Mouse (Mus musculus): ENCODE measurements around the gene Plxna1.

Gene Plxna1

GRCm38 (mm10) chr6:89280555-89280954 is 81.9 kb downstream of the Plxna1 start:
- no peak for DNase-seq

GRCm38 (mm10) chr6:89271731-89272475 is 90.5 kb downstream of the Plxna1 start:
- DNase-seq: no peak

DNA sequence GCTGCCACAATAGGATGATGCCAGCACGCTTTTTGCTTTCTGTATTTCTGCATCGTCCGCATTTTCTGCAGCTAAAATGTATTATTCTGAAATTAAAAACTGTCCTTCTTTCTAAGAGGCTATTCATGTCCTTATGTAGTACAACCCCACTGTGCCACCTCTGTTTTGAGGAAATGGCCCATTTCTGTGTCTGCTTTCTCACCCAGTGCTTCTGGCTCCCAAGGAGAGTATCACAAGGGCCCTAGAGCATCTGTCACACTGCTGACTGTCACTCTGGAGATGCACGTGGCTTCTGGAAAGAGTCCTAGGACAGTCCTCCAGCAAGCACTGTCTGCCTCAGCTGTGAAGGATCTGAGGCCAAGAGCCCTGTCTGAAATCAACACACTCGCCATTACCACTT is 95.2 kb downstream of the Plxna1 start:
- DNase-seq: no peak

All from kidney, postnatal 36 days (tissue).